Mouse (Mus musculus): ENCODE measurements around the gene Rps19. TPM values are rescaled to one million over a fixed set of nuclear protein-coding genes. Genes with fewer than 3 reads are reported as not detected.
"Not testable (repeated sequence)": the region's sequence is repeated elsewhere in the genome, so short reads cannot be mapped to it uniquely, and the experiment has no call there.

Rps19 gene
- 1,005 and 1,089 TPM in 2 replicates for polyA plus RNA-seq (2015; fragmentation: Nextera tagmentation; extraction: Ambion mirVana)

- H3K27me3 ChIP-seq (replicated peaks; ENCODE audit: control insufficient read depth, insufficient read depth, low read length), result no peaks in the 10 kb centered on the region
- H3K9me3 ChIP-seq (ENCODE audit: control insufficient read depth, low read length), result no peaks in the 10 kb centered on the region
- H3K4me1 ChIP-seq (ENCODE audit: control insufficient read depth, insufficient read depth, low read depth, low read length), result peaks cover 21% of the 10 kb centered on the region
- under 1% methylated on average over 56 of the region's 57 CpGs for WGBS
- H3K27ac ChIP-seq (ENCODE audit: low read depth, low read length), result peak within 1 kb of the TSS; percentile 88
- peak within 1 kb of the TSS; percentile 83 for H3K4me2 ChIP-seq (ENCODE audit: low read length)
- peaks cover 22% of the 10 kb centered on the region for H3K36me3 ChIP-seq (ENCODE audit: control insufficient read depth, insufficient read depth, low read length)
- H3K9ac ChIP-seq (ENCODE audit: low read depth, low read length), result peak within 1 kb of the TSS; percentile 100
- peak within 1 kb of the TSS; percentile 97 for H3K4me3 ChIP-seq (ENCODE audit: low read length)
- peak; percentile 95 for ATAC-seq
Observed at GRCm38 (mm10) chr7:24883896-24884692, at the start of gene Rps19. Gene Rps19 (plus strand): TSS chr7:24884371.

- WGBS, result 68% methylated on average over 11 of the region's 13 CpGs
- not testable (repeated sequence) for H3K4me3 ChIP-seq (ENCODE audit: low read length); ATAC-seq; H3K9me3 ChIP-seq (ENCODE audit: control insufficient read depth, low read length); H3K27ac ChIP-seq (ENCODE audit: low read depth, low read length); H3K4me1 ChIP-seq (ENCODE audit: control insufficient read depth, insufficient read depth, low read depth, low read length); H3K27me3 ChIP-seq (replicated peaks; ENCODE audit: control insufficient read depth, insufficient read depth, low read length); H3K36me3 ChIP-seq (ENCODE audit: control insufficient read depth, insufficient read depth, low read length); H3K9ac ChIP-seq (ENCODE audit: low read depth, low read length); H3K4me2 ChIP-seq (ENCODE audit: low read length)
Observed at GRCm38 (mm10) chr7:24838732-24839409, 45.3 kb upstream of the Rps19 start.

- Histone ChIP-seq H3K4me1 (ENCODE audit: control insufficient read depth, insufficient read depth, low read depth, low read length) (no peaks in the 10 kb centered on the region), H3K9me3 (ENCODE audit: control insufficient read depth, low read length) (no peaks in the 10 kb centered on the region), H3K4me3 (ENCODE audit: low read length) (no peak overlapping the region), H3K27me3 (replicated peaks; ENCODE audit: control insufficient read depth, insufficient read depth, low read length) (no peaks in the 10 kb centered on the region), H3K4me2 (ENCODE audit: low read length) (no peak overlapping the region), H3K27ac (ENCODE audit: low read depth, low read length) (no peak overlapping the region), H3K9ac (ENCODE audit: low read depth, low read length) (no peak overlapping the region), H3K36me3 (ENCODE audit: control insufficient read depth, insufficient read depth, low read length) (no peaks in the 10 kb centered on the region)
- WGBS, result 86% methylated on average over 8 of the region's 8 CpGs
- no peak for ATAC-seq
Observed at GRCm38 (mm10) chr7:24839410-24839808, 44.8 kb upstream of the Rps19 start.

GRCm38 (mm10) chr7:24840331-24840730, 43.8 kb upstream of the Rps19 start:
- Histone ChIP-seq H3K27ac (ENCODE audit: low read depth, low read length) (no peak overlapping the region), H3K36me3 (ENCODE audit: control insufficient read depth, insufficient read depth, low read length) (no peaks in the 10 kb centered on the region), H3K27me3 (replicated peaks; ENCODE audit: control insufficient read depth, insufficient read depth, low read length) (no peaks in the 10 kb centered on the region), H3K4me1 (ENCODE audit: control insufficient read depth, insufficient read depth, low read depth, low read length) (no peaks in the 10 kb centered on the region), H3K9me3 (ENCODE audit: control insufficient read depth, low read length) (no peaks in the 10 kb centered on the region), H3K4me2 (ENCODE audit: low read length) (no peak overlapping the region), H3K9ac (ENCODE audit: low read depth, low read length) (no peak overlapping the region), H3K4me3 (ENCODE audit: low read length) (no peak overlapping the region)
- 48% methylated on average over 3 of the region's 3 CpGs for WGBS
- ATAC-seq, result no peak

GRCm38 (mm10) chr7:24841009-24841408, 43.2 kb upstream of the Rps19 start:
- Histone ChIP-seq H3K36me3 (ENCODE audit: control insufficient read depth, insufficient read depth, low read length) (no peaks in the 10 kb centered on the region), H3K27ac (ENCODE audit: low read depth, low read length) (no peak overlapping the region), H3K4me1 (ENCODE audit: control insufficient read depth, insufficient read depth, low read depth, low read length) (no peaks in the 10 kb centered on the region), H3K9ac (ENCODE audit: low read depth, low read length) (no peak overlapping the region), H3K4me2 (ENCODE audit: low read length) (no peak overlapping the region), H3K27me3 (replicated peaks; ENCODE audit: control insufficient read depth, insufficient read depth, low read length) (no peaks in the 10 kb centered on the region), H3K4me3 (ENCODE audit: low read length) (no peak overlapping the region), H3K9me3 (ENCODE audit: control insufficient read depth, low read length) (no peaks in the 10 kb centered on the region)
- WGBS, result 74% methylated on average over 4 of the region's 4 CpGs
- ATAC-seq, result no peak

GRCm38 (mm10) chr7:24844144-24844543, 40.0 kb upstream of the Rps19 start:
- Histone ChIP-seq H3K4me3 (ENCODE audit: low read length) (no peak overlapping the region), H3K4me1 (ENCODE audit: control insufficient read depth, insufficient read depth, low read depth, low read length) (no peaks in the 10 kb centered on the region), H3K4me2 (ENCODE audit: low read length) (no peak overlapping the region), H3K27ac (ENCODE audit: low read depth, low read length) (no peak overlapping the region), H3K9me3 (ENCODE audit: control insufficient read depth, low read length) (no peaks in the 10 kb centered on the region), H3K9ac (ENCODE audit: low read depth, low read length) (no peak overlapping the region), H3K27me3 (replicated peaks; ENCODE audit: control insufficient read depth, insufficient read depth, low read length) (no peaks in the 10 kb centered on the region), H3K36me3 (ENCODE audit: control insufficient read depth, insufficient read depth, low read length) (no peaks in the 10 kb centered on the region)
- ATAC-seq, result no peak
- 44% methylated on average over 5 of the region's 5 CpGs for WGBS

GRCm38 (mm10) chr7:24845181-24845580, 39.0 kb upstream of the Rps19 start:
- Histone ChIP-seq H3K27me3 (replicated peaks; ENCODE audit: control insufficient read depth, insufficient read depth, low read length) (no peaks in the 10 kb centered on the region), H3K9ac (ENCODE audit: low read depth, low read length) (no peak overlapping the region), H3K4me1 (ENCODE audit: control insufficient read depth, insufficient read depth, low read depth, low read length) (no peaks in the 10 kb centered on the region), H3K9me3 (ENCODE audit: control insufficient read depth, low read length) (no peaks in the 10 kb centered on the region), H3K36me3 (ENCODE audit: control insufficient read depth, insufficient read depth, low read length) (no peaks in the 10 kb centered on the region), H3K4me3 (ENCODE audit: low read length) (no peak overlapping the region), H3K4me2 (ENCODE audit: low read length) (no peak overlapping the region), H3K27ac (ENCODE audit: low read depth, low read length) (no peak overlapping the region)
- ATAC-seq, result no peak
- WGBS, result 88% methylated on average over 9 of the region's 9 CpGs

- H3K4me2 ChIP-seq (ENCODE audit: low read length), result no peak overlapping the region
- H3K27ac ChIP-seq (ENCODE audit: low read depth, low read length), result no peak overlapping the region
- no peaks in the 10 kb centered on the region for H3K4me1 ChIP-seq (ENCODE audit: control insufficient read depth, insufficient read depth, low read depth, low read length)
- H3K27me3 ChIP-seq (replicated peaks; ENCODE audit: control insufficient read depth, insufficient read depth, low read length), result no peaks in the 10 kb centered on the region
- H3K36me3 ChIP-seq (ENCODE audit: control insufficient read depth, insufficient read depth, low read length), result no peaks in the 10 kb centered on the region
- no peak for ATAC-seq
- no peaks in the 10 kb centered on the region for H3K9me3 ChIP-seq (ENCODE audit: control insufficient read depth, low read length)
- WGBS, result 3% methylated on average over 6 of the region's 6 CpGs
- H3K4me3 ChIP-seq (ENCODE audit: low read length), result no peak overlapping the region
- no peak overlapping the region for H3K9ac ChIP-seq (ENCODE audit: low read depth, low read length)
Observed at GRCm38 (mm10) chr7:24845713-24846112, 38.5 kb upstream of the Rps19 start.

- not testable (repeated sequence) for H3K4me2 ChIP-seq (ENCODE audit: low read length)
Observed at GRCm38 (mm10) chr7:24846576-24846975, 37.6 kb upstream of the Rps19 start.

More at GRCm38 (mm10) chr7:24846576-24846975, 37.6 kb upstream of the Rps19 start:
- H3K9ac ChIP-seq (ENCODE audit: low read depth, low read length); H3K4me3 ChIP-seq (ENCODE audit: low read length); H3K27ac ChIP-seq (ENCODE audit: low read depth, low read length); H3K4me1 ChIP-seq (ENCODE audit: control insufficient read depth, insufficient read depth, low read depth, low read length); ATAC-seq; H3K36me3 ChIP-seq (ENCODE audit: control insufficient read depth, insufficient read depth, low read length); H3K9me3 ChIP-seq (ENCODE audit: control insufficient read depth, low read length); H3K27me3 ChIP-seq (replicated peaks; ENCODE audit: control insufficient read depth, insufficient read depth, low read length): not testable (repeated sequence)
- WGBS, result 43% methylated on average over 2 of the region's 2 CpGs
